Mouse (Mus musculus): ENCODE results near the gene Sardh.

Gene Sardh

GRCm38 (mm10) chr2:27248211-27248610 is at the start of gene Sardh:
Gene Sardh (minus strand): TSS chr2:27248337.
- no peak for DNase-seq (ENCODE audit: low spot score)

GRCm38 (mm10) chr2:27296656-27297406 is 48.7 kb upstream of the Sardh start:
- DNase-seq (ENCODE audit: low spot score) = no peak

- DNase-seq (ENCODE audit: low spot score) = no peak
These were observed 46.6 kb upstream of the Sardh start for GRCm38 (mm10) chr2:27294777-27295176.

- peak; percentile 71 for DNase-seq (ENCODE audit: low spot score)
These were observed 40.9 kb upstream of the Sardh start for GRCm38 (mm10) chr2:27289019-27289418.

GRCm38 (mm10) chr2:27286971-27287710 is 39.0 kb upstream of the Sardh start:
- DNase-seq (ENCODE audit: low spot score) = no peak

- no peak for DNase-seq (ENCODE audit: low spot score)
These were observed 36.3 kb upstream of the Sardh start for GRCm38 (mm10) chr2:27284441-27284840.

- no peak for DNase-seq (ENCODE audit: low spot score)
These were observed 33.6 kb upstream of the Sardh start for GRCm38 (mm10) chr2:27281771-27282170.

GRCm38 (mm10) chr2:27280920-27281611 is 32.9 kb upstream of the Sardh start:
- DNase-seq (ENCODE audit: low spot score) = peak; percentile 45

- DNase-seq (ENCODE audit: low spot score) = no peak
These were observed 30.7 kb upstream of the Sardh start for GRCm38 (mm10) chr2:27278859-27279258.

GRCm38 (mm10) chr2:27268325-27268724 is 20.2 kb upstream of the Sardh start:
- DNase-seq (ENCODE audit: low spot score) = no peak

- DNase-seq (ENCODE audit: low spot score) = no peak
These were observed 17.7 kb upstream of the Sardh start for GRCm38 (mm10) chr2:27265819-27266218.

GRCm38 (mm10) chr2:27262984-27263383 is 14.8 kb upstream of the Sardh start:
- no peak for DNase-seq (ENCODE audit: low spot score)

- no peak for DNase-seq (ENCODE audit: low spot score)
These were observed 3.3 kb upstream of the Sardh start for GRCm38 (mm10) chr2:27251434-27251833.

- no peak for DNase-seq (ENCODE audit: low spot score)
These were observed 662 bp downstream of the Sardh start for GRCm38 (mm10) chr2:27247487-27247863.

GRCm38 (mm10) chr2:27246712-27247486 is 1.2 kb downstream of the Sardh start:
- DNase-seq (ENCODE audit: low spot score) = peak; percentile 80

- no peak for DNase-seq (ENCODE audit: low spot score)
These were observed 2.2 kb downstream of the Sardh start for GRCm38 (mm10) chr2:27245947-27246346.

GRCm38 (mm10) chr2:27237342-27237741 is 10.8 kb downstream of the Sardh start:
- no peak for DNase-seq (ENCODE audit: low spot score)

- peak; percentile 46 for DNase-seq (ENCODE audit: low spot score)
These were observed 12.4 kb downstream of the Sardh start for GRCm38 (mm10) chr2:27235729-27236128.

- no peak for DNase-seq (ENCODE audit: low spot score)
These were observed 15.8 kb downstream of the Sardh start for GRCm38 (mm10) chr2:27232376-27232775.

GRCm38 (mm10) chr2:27229481-27230105 is 18.5 kb downstream of the Sardh start:
- DNase-seq (ENCODE audit: low spot score) = no peak

- no peak for DNase-seq (ENCODE audit: low spot score)
These were observed 19.2 kb downstream of the Sardh start for GRCm38 (mm10) chr2:27228809-27229480.
